Comparison of ENCODE assay signal across 8 mouse cellular contexts in genomic region chr15:99818321-99819108, GRCm38 (mm10). TPM values are rescaled to one million over a fixed set of nuclear protein-coding genes. Genes with fewer than 3 reads are reported as not detected.
A peak's percentile ranks its signal among the peaks of the same experiment; 100 is the strongest.
DNase-seq lines count a peak whose midpoint lies in the region; ATAC-seq lines count a peak whose summit lies in the region.

No protein-coding gene starts in this region.

- H3K9me3 ChIP-seq in midbrain, embryonic 12.5 days: no peaks in the 10 kb centered on the region

- intact Hi-C loops in left cerebral cortex, postnatal 14 days (cut with DNase I): loop anchor here (10.0 kb wide), 1 partner anchor 56 kb away; the partner anchor contains the start of gene Lima1
- intact Hi-C loops in heart, postnatal 14 days (cut with DNase I): no loop called here
- intact Hi-C loops in left cerebral cortex, postnatal 4 days (cut with DNase I): no loop called here

- H3K9ac ChIP-seq in midbrain, embryonic 12.5 days (replicated peaks): 0 out of 2 replicates have a peak overlapping the region, but pooled peaks have one; percentile 24

- H3K36me3 ChIP-seq in midbrain, embryonic 12.5 days: no peaks in the 10 kb centered on the region

- no peaks in the 10 kb centered on the region for H3K27me3 ChIP-seq in midbrain, embryonic 12.5 days

- WGBS in midbrain, embryonic 12.5 days: 20% methylated on average over 13 of the region's 13 CpGs

- ATAC-seq in midbrain, embryonic 12.5 days (ENCODE audit: low FRiP score, low read depth): peak; percentile 69
- ATAC-seq in activated CD4-positive, CD25-positive, alpha-beta regulatory T cell, adult 4 months: no peak

- peaks cover 38% of the 10 kb centered on the region for H3K4me1 ChIP-seq in midbrain, embryonic 12.5 days

- peak overlapping the region; percentile 22 for H3K4me3 ChIP-seq in midbrain, embryonic 12.5 days

- peak; percentile 26 to 32 for DNase-seq in left cerebral cortex, postnatal 14 days (ENCODE audit: low spot score in 2 of 2)
- no peak for DNase-seq in left cerebral cortex, adult 11 months (ENCODE audit: low spot score)
- DNase-seq in fibroblast of lung, adult 2 months (ENCODE audit: low read depth): peak; percentile 71
- DNase-seq in heart, postnatal 14 days: peak; percentile 49 to 52
- DNase-seq in kidney, postnatal 4 days: peak; percentile 50 to 71
- no peak for DNase-seq in left cerebral cortex, postnatal 4 days

- peak overlapping the region; percentile 88 for H3K27ac ChIP-seq in midbrain, embryonic 12.5 days (replicated peaks)

- peak overlapping the region; percentile 37 for H3K4me2 ChIP-seq in midbrain, embryonic 12.5 days (replicated peaks)

RNA-seq across cellular contexts. Expression of gene Cers5, which starts 45.8 kb away (rescaled TPM):
- 10 to 100 TPM; 38.9 to 39.6 TPM for total RNA-seq in left cerebral cortex, postnatal 14 days (2021)
- total RNA-seq in heart, postnatal 14 days (2021): 10 to 100 TPM; 24.8 to 27.3 TPM
- polyA plus RNA-seq in midbrain, embryonic 12.5 days (2016; fragmentation: Nextera tagmentation; extraction: Ambion mirVana): 57.4 and 59.6 TPM in 2 replicates
- total RNA-seq in left cerebral cortex, postnatal 4 days (2021): 10 to 100 TPM; 58.0 to 62.3 TPM
- polyA plus RNA-seq in activated CD4-positive, CD25-positive, alpha-beta regulatory T cell, adult 4 months (2017; shearing (Covaris generic)): 10 to 100 TPM; 63.5 to 71.6 TPM

RNA-seq across cellular contexts. Expression of gene Lima1, which starts 56.7 kb away (rescaled TPM):
- total RNA-seq in left cerebral cortex, postnatal 14 days (2021): 10 to 100 TPM; 10.2 to 13.4 TPM
- total RNA-seq in heart, postnatal 14 days (2021): 10 to 100 TPM; 23.5 TPM
- polyA plus RNA-seq in midbrain, embryonic 12.5 days (2016; fragmentation: Nextera tagmentation; extraction: Ambion mirVana): 25.3 and 27.5 TPM in 2 replicates
- total RNA-seq in left cerebral cortex, postnatal 4 days (2021): 10 to 100 TPM; 13.6 to 15.6 TPM
- under 1 TPM; 0.89 to 0.93 TPM for polyA plus RNA-seq in activated CD4-positive, CD25-positive, alpha-beta regulatory T cell, adult 4 months (2017; shearing (Covaris generic))

Comparison
In these comparisons a context has a peak if more than half of its experiments do, and no peak if none do; other contexts are left out.
1. DNase-seq: peak in left cerebral cortex, postnatal 14 days (2 of 2), fibroblast of lung, adult 2 months (single experiment), heart, postnatal 14 days (2 of 2) and kidney, postnatal 4 days (2 of 2); none in left cerebral cortex, adult 11 months (single experiment) and left cerebral cortex, postnatal 4 days (single experiment).